Mouse (Mus musculus): ENCODE data around the gene Hps4. TPM values are rescaled to one million over a fixed set of nuclear protein-coding genes. Genes with fewer than 3 reads are reported as not detected.

Gene Hps4
- total RNA-seq, 2 experiments from 2014 or later = 6.9 to 7.1 TPM

- DNase-seq (ENCODE audit: low spot score) = no peak
Measured at GRCm38 (mm10) chr5:112366879-112367278, 24.0 kb downstream of the Hps4 start.

GRCm38 (mm10) chr5:112367338-112367737 is 24.5 kb downstream of the Hps4 start:
- no peak for DNase-seq (ENCODE audit: low spot score)

GRCm38 (mm10) chr5:112367929-112368328 is 25.0 kb downstream of the Hps4 start:
- DNase-seq (ENCODE audit: low spot score) = no peak

GRCm38 (mm10) chr5:112368666-112369065 is 25.8 kb downstream of the Hps4 start:
- no peak for DNase-seq (ENCODE audit: low spot score)

GRCm38 (mm10) chr5:112369326-112369725 is 26.4 kb downstream of the Hps4 start:
- DNase-seq (ENCODE audit: low spot score) = no peak

- no peak for DNase-seq (ENCODE audit: low spot score)
Measured at GRCm38 (mm10) chr5:112370236-112370813, 27.4 kb downstream of the Hps4 start.

GRCm38 (mm10) chr5:112371933-112372332 is 29.1 kb downstream of the Hps4 start:
- no peak for DNase-seq (ENCODE audit: low spot score)

- no peak for DNase-seq (ENCODE audit: low spot score)
Measured at GRCm38 (mm10) chr5:112376111-112376510, 33.2 kb downstream of the Hps4 start.

- no peak for DNase-seq (ENCODE audit: low spot score)
Measured at GRCm38 (mm10) chr5:112377380-112377779, 34.5 kb downstream of the Hps4 start.

- DNase-seq (ENCODE audit: low spot score) = no peak
Measured at GRCm38 (mm10) chr5:112378716-112379115, 35.8 kb downstream of the Hps4 start.

GRCm38 (mm10) chr5:112381154-112381553 is 38.3 kb downstream of the Hps4 start:
- DNase-seq (ENCODE audit: low spot score) = no peak

GRCm38 (mm10) chr5:112382042-112382441 is 39.2 kb downstream of the Hps4 start:
- no peak for DNase-seq (ENCODE audit: low spot score)

GRCm38 (mm10) chr5:112382641-112383330 is 39.9 kb downstream of the Hps4 start:
- DNase-seq (ENCODE audit: low spot score) = peak; percentile 69

- DNase-seq (ENCODE audit: low spot score) = no peak
Measured at GRCm38 (mm10) chr5:112384805-112385472, 42.1 kb downstream of the Hps4 start.

GRCm38 (mm10) chr5:112385973-112386372 is 43.1 kb downstream of the Hps4 start:
- DNase-seq (ENCODE audit: low spot score) = no peak

- no peak for DNase-seq (ENCODE audit: low spot score)
Measured at GRCm38 (mm10) chr5:112389352-112389751, 46.5 kb downstream of the Hps4 start.

- no peak for DNase-seq (ENCODE audit: low spot score)
Measured at GRCm38 (mm10) chr5:112391002-112391401, 48.1 kb downstream of the Hps4 start.

- DNase-seq (ENCODE audit: low spot score) = no peak
Measured at GRCm38 (mm10) chr5:112391676-112392323, 48.9 kb downstream of the Hps4 start.

- DNase-seq (ENCODE audit: low spot score) = no peak
Measured at GRCm38 (mm10) chr5:112393741-112394414, 51.0 kb downstream of the Hps4 start.

- no peak for DNase-seq (ENCODE audit: low spot score)
Measured at GRCm38 (mm10) chr5:112394415-112394763, 51.5 kb downstream of the Hps4 start.

GRCm38 (mm10) chr5:112394779-112395443 is 52.0 kb downstream of the Hps4 start, which contains the start of gene Asphd2:
Asphd2 (minus strand) TSS chr5:112394866.
- DNase-seq (ENCODE audit: low spot score) = peak; percentile 10
